Mouse (Mus musculus): ENCODE results near the gene Iqck. TPM values are rescaled to one million over a fixed set of nuclear protein-coding genes. Genes with fewer than 3 reads are reported as not detected.

The Iqck gene
- polyA plus RNA-seq, 1 experiment from 2014 or later = 4.5 TPM

DNA sequence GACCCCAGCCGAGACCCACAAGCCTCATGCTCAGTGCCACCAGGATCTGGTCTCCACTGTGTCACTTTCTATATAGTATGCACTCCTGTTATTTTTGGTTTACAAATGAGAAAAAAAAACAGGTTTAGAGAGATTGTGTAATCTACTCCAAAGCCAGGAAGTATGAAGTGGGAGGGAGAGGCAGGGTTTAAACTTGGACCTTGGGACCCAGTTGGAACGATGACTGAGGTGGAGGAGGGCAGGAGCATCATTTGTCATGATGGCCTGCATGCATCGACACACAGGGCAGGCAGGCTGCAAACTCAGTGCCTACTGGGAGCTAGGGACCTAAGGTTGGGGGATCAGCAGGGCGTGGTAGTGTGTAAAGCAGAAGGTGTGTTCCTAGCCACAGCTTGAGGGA, 127.0 kb downstream of the Iqck start:
- Histone ChIP-seq H3K4me2 (replicated peaks) (no peak overlapping the region), H3K27me3 (ENCODE audit: control insufficient read depth, insufficient read depth, low read length) (no peaks in the 10 kb centered on the region), H3K36me3 (replicated peaks; ENCODE audit: control insufficient read depth, insufficient read depth) (0 out of 2 replicates have a peak, but pooled peaks cover 3% of the 10 kb centered on the region), H3K9me3 (ENCODE audit: control insufficient read depth, low read length) (no peaks in the 10 kb centered on the region), H3K4me1 (replicated peaks; ENCODE audit: control insufficient read depth, insufficient read depth, low read length) (peaks cover 15% of the 10 kb centered on the region), H3K9ac (no peak overlapping the region), H3K4me3 (replicated peaks; ENCODE audit: low read length) (no peak overlapping the region), H3K27ac (no peak overlapping the region)
- 81% methylated on average over 4 of the region's 4 CpGs for WGBS
- ATAC-seq (ENCODE audit: low FRiP score) (no peak), DNase-seq (ENCODE audit: low spot score) (no peak)

DNA sequence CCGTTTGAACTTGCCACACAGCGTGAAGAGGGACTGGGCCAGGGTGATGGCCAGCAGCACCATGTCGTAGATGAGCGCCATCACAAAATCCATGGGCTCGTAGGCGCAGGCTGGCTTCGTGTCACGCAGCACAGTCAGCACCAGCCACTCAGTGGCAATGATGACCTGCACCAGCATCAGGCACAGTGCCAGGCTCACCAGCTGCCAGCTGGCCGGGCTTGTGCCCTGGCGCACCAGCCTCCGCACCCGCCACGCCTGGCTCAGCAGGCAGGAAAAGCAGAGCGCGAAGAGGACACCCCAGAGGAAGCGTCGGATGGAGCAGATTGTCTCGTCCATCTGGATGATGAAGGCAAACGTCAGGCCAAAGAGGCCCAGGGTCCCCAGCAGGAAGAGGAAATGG, 128.4 kb downstream of the Iqck start:
- peak; percentile 74 for ATAC-seq (ENCODE audit: low FRiP score)
- no peak overlapping the region for H3K4me2 ChIP-seq (replicated peaks)

DNA sequence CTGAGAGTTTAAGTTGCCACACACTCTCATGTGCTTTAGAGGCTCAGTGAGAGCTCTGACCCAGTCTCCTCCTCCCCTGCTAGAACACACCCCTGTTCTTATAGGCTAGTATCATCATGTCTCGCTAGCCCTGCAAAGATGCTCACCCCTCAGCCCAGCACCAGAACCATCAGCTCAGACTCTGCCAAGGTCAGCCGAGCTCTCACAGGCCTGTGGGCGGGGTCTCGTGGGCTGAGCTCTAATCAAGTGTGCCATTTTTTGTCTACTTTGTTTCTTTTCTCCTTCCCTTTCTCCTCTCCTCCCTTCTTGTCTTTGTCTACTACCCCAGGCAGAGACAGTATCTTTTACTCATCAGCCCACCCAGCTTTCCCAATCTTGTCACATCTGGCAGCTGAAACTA, 130.2 kb downstream of the Iqck start:
- no peak overlapping the region for H3K4me2 ChIP-seq (replicated peaks)
- H3K9me3 ChIP-seq (ENCODE audit: control insufficient read depth, low read length) = no peaks in the 10 kb centered on the region
- peaks cover 12% of the 10 kb centered on the region for H3K4me1 ChIP-seq (replicated peaks; ENCODE audit: control insufficient read depth, insufficient read depth, low read length)
- WGBS = 66% methylated on average over 4 of the region's 4 CpGs
- H3K27me3 ChIP-seq (ENCODE audit: control insufficient read depth, insufficient read depth, low read length) = no peaks in the 10 kb centered on the region
- ATAC-seq (ENCODE audit: low FRiP score) = no peak
- H3K36me3 ChIP-seq (replicated peaks; ENCODE audit: control insufficient read depth, insufficient read depth) = no peaks in the 10 kb centered on the region
- no peak overlapping the region for H3K27ac ChIP-seq
- no peak overlapping the region for H3K4me3 ChIP-seq (replicated peaks; ENCODE audit: low read length)
- no peak for DNase-seq (ENCODE audit: low spot score)
- no peak overlapping the region for H3K9ac ChIP-seq

More for the DNA sequence above, 128.4 kb downstream of the Iqck start:
- Histone ChIP-seq H3K9ac (no peak overlapping the region), H3K4me1 (replicated peaks; ENCODE audit: control insufficient read depth, insufficient read depth, low read length) (peaks cover 4% of the 10 kb centered on the region), H3K9me3 (ENCODE audit: control insufficient read depth, low read length) (no peaks in the 10 kb centered on the region), H3K27me3 (ENCODE audit: control insufficient read depth, insufficient read depth, low read length) (no peaks in the 10 kb centered on the region), H3K36me3 (replicated peaks; ENCODE audit: control insufficient read depth, insufficient read depth) (no peaks in the 10 kb centered on the region), H3K4me3 (replicated peaks; ENCODE audit: low read length) (no peak overlapping the region), H3K27ac (no peak overlapping the region)
- WGBS = 67% methylated on average over 19 of the region's 19 CpGs
- DNase-seq (ENCODE audit: low spot score) = peak; percentile 58

DNA sequence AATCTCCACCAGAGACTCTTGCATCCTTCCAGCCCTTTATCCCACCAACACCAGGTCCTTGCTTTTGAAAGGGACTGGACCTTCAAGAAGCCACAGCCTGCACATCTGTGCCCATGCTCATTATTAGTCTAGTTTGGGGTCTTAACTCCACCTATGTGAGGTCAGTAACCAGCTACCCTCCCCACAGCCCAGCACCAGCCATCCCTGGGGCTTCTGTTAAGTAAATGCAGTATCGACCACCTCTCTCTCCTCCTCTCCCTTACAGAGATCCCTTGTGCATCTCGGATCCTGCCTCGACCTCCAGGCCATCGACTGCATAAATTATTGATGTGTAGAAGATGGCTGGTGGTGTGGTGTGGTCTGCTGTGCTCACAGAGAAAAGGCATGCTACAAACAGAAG, 130.8 kb downstream of the Iqck start:
- WGBS = 54% methylated on average over 4 of the region's 4 CpGs
- DNase-seq (ENCODE audit: low spot score) (no peak), ATAC-seq (ENCODE audit: low FRiP score) (no peak)
- Histone ChIP-seq H3K4me3 (replicated peaks; ENCODE audit: low read length) (no peak overlapping the region), H3K9ac (no peak overlapping the region), H3K9me3 (ENCODE audit: control insufficient read depth, low read length) (no peaks in the 10 kb centered on the region), H3K27me3 (ENCODE audit: control insufficient read depth, insufficient read depth, low read length) (no peaks in the 10 kb centered on the region), H3K36me3 (replicated peaks; ENCODE audit: control insufficient read depth, insufficient read depth) (no peaks in the 10 kb centered on the region), H3K4me1 (replicated peaks; ENCODE audit: control insufficient read depth, insufficient read depth, low read length) (peaks cover 18% of the 10 kb centered on the region), H3K4me2 (replicated peaks) (no peak overlapping the region), H3K27ac (no peak overlapping the region)

DNA sequence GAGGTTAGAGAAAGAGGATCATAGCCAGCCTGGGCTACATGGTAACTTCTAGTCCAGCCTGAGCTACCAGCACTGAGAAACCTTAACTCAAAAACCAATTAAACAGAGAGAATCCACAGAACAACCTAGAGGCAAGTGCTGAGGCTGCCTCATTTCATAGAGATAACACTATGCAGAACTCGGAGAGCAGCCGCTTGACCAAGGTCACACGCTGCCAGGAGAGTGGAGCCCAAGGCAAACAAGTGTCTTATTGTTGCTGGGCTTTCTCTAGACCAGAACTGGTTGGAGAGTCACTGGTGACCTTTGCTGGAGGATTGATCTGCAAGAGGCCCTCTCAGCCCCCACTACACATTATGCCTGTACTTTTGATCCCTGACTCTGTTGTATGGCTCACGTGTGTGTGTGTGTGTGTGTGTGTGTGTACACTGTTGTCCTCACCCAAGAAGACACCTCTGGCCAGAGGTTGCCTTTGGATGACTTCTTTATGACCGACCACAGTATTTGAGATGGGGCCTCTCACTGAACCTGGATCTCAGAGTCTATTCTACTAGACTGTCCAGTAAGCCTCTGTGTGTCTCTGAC, 133.8 kb downstream of the Iqck start:
- Histone ChIP-seq H3K9ac (no peak overlapping the region), H3K36me3 (replicated peaks; ENCODE audit: control insufficient read depth, insufficient read depth) (no peaks in the 10 kb centered on the region), H3K27ac (no peak overlapping the region), H3K4me3 (replicated peaks; ENCODE audit: low read length) (no peak overlapping the region), H3K9me3 (ENCODE audit: control insufficient read depth, low read length) (no peaks in the 10 kb centered on the region), H3K27me3 (ENCODE audit: control insufficient read depth, insufficient read depth, low read length) (no peaks in the 10 kb centered on the region), H3K4me2 (replicated peaks) (no peak overlapping the region), H3K4me1 (replicated peaks; ENCODE audit: control insufficient read depth, insufficient read depth, low read length) (peaks cover 45% of the 10 kb centered on the region)
- ATAC-seq (ENCODE audit: low FRiP score) = no peak
- no peak for DNase-seq (ENCODE audit: low spot score)
- WGBS = 73% methylated on average over 5 of the region's 5 CpGs

DNA sequence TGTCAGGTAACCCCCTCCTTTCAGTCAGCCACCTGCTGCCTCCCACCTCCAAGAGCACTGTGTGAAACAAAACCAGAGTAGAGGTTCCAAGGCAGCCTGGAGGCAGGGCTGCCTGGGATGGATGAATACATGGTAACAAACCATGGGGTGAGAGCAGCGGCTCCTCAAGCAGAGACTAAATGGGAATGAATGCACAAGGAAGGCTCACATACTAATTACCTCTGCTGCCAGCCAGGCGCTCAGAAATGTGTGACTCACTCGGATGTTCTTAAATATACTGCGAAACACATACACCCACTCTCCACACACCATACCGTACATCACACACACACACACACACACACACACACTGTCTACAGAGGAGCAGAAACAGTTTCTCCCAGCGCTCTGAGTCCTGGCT, 134.7 kb downstream of the Iqck start:
- H3K27me3 ChIP-seq (ENCODE audit: control insufficient read depth, insufficient read depth, low read length) = no peaks in the 10 kb centered on the region
- peaks cover 51% of the 10 kb centered on the region for H3K4me1 ChIP-seq (replicated peaks; ENCODE audit: control insufficient read depth, insufficient read depth, low read length)
- DNase-seq (ENCODE audit: low spot score) (no peak), ATAC-seq (ENCODE audit: low FRiP score) (no peak)
- H3K36me3 ChIP-seq (replicated peaks; ENCODE audit: control insufficient read depth, insufficient read depth) = no peaks in the 10 kb centered on the region
- 60% methylated on average over 6 of the region's 6 CpGs for WGBS
- H3K27ac ChIP-seq = no peak overlapping the region
- H3K9ac ChIP-seq = no peak overlapping the region
- no peak overlapping the region for H3K4me3 ChIP-seq (replicated peaks; ENCODE audit: low read length)
- no peaks in the 10 kb centered on the region for H3K9me3 ChIP-seq (ENCODE audit: control insufficient read depth, low read length)
- H3K4me2 ChIP-seq (replicated peaks) = no peak overlapping the region

DNA sequence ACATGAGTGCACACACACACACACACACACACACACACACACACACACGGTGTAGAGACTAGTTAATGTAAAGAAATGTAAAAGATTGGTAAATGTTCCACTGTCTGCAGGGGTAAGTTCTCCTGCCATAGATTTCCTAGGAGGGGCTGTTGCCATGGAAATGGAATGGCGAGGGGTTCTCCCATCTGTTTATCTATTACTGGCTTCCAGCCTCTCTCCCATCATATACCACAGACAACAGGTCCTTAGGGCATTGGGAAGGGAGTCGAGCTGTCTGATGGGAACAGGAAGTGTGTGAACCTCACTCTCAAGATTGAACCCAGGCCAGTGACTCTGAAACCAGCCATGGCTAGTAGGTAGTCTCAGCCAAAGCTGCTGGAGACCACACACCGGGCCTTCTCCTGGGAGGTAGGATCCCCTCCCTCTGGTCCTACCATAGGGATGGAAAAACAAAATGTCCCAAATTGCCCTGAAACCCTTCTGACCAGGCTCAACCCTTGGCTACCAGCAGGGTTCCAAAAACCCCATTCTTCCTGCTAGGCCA, 135.9 kb downstream of the Iqck start:
- Histone ChIP-seq H3K9ac (no peak overlapping the region), H3K9me3 (ENCODE audit: control insufficient read depth, low read length) (no peaks in the 10 kb centered on the region), H3K36me3 (replicated peaks; ENCODE audit: control insufficient read depth, insufficient read depth) (no peaks in the 10 kb centered on the region), H3K4me1 (replicated peaks; ENCODE audit: control insufficient read depth, insufficient read depth, low read length) (peaks cover 56% of the 10 kb centered on the region), H3K4me2 (replicated peaks) (no peak overlapping the region), H3K4me3 (replicated peaks; ENCODE audit: low read length) (no peak overlapping the region), H3K27me3 (ENCODE audit: control insufficient read depth, insufficient read depth, low read length) (no peaks in the 10 kb centered on the region), H3K27ac (no peak overlapping the region)
- ATAC-seq (ENCODE audit: low FRiP score) (no peak), DNase-seq (ENCODE audit: low spot score) (no peak)
- 17% methylated on average over 4 of the region's 4 CpGs for WGBS

DNA sequence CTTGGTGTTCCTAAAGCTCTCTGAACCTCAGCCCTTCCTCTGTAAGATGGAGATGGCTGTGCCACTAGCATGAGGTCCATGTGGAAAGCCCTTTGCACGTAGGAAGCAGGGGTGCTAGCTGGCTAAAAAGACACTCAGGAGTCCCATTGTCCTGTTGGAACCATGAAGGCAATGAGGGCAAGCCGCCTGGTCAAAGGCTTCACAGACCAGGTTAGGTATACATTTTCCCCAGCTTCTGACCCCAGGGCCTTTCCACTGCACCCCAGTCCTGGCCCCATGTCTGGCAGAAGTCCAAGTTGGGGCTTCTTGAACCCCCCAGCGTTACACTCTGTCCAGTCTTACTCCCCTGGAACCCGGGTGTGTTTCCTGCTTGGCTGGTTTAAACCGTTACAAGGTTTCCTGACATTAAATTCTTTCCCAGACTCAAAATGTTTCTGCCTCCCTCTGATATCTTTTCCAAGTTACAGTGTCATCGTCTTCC, 136.6 kb downstream of the Iqck start:
- Histone ChIP-seq H3K27ac (peak overlapping the region; percentile 47; the same call in 1 of the 2 replicates), H3K36me3 (replicated peaks; ENCODE audit: control insufficient read depth, insufficient read depth) (no peaks in the 10 kb centered on the region), H3K4me1 (replicated peaks; ENCODE audit: control insufficient read depth, insufficient read depth, low read length) (peaks cover 56% of the 10 kb centered on the region), H3K9ac (no peak overlapping the region), H3K27me3 (ENCODE audit: control insufficient read depth, insufficient read depth, low read length) (no peaks in the 10 kb centered on the region), H3K4me3 (replicated peaks; ENCODE audit: low read length) (no peak overlapping the region), H3K4me2 (replicated peaks) (peak overlapping the region; percentile 89), H3K9me3 (ENCODE audit: control insufficient read depth, low read length) (no peaks in the 10 kb centered on the region)
- DNase-seq (ENCODE audit: low spot score) = no peak
- no peak for ATAC-seq (ENCODE audit: low FRiP score)
- 15% methylated on average over 6 of the region's 6 CpGs for WGBS

DNA sequence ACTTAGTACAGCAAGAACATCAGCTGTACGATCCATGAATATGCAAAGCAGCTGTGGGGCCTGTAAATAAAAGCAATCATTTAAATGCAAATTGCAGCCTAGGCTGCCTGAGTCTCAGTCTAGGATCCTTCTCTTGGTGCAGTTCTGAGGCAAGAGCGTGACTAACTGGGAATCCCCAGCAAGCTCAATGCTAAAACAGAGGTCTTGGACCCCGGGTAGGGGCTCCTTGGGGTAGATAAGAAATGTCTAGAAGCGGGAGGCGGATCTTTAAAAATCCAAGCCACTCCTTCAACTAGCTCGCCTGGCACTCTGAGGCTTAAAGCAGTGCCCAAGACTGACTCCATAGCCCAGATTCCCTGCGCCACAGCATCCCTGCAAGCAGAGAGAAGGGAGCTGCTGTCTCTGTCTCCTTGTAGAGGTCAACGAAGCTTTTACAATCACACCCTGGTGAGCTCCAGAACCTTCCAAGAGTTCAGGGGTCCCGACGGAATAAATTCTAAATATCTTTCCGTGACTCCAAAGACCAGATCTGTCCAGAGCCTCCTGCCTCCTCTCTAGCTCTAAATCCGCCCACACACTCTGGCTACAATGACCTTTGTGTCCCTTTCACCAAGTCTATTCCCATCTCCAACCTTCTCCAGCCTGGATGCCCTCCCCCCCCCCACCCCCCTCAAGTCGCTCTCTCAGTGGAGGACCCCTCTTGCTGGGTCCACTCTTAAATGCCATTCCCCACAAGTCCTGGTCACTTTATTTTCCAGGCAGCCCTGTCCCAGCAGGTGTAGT, 137.3 kb downstream of the Iqck start:
- H3K36me3 ChIP-seq (replicated peaks; ENCODE audit: control insufficient read depth, insufficient read depth) = no peaks in the 10 kb centered on the region
- 11% methylated on average over 13 of the region's 13 CpGs for WGBS
- H3K27ac ChIP-seq = peak overlapping the region; percentile 67
- peak; percentile 55 for DNase-seq (ENCODE audit: low spot score)
- ATAC-seq (ENCODE audit: low FRiP score) = peak; percentile 9; the same call in 1 of the 2 replicates
- H3K27me3 ChIP-seq (ENCODE audit: control insufficient read depth, insufficient read depth, low read length) = no peaks in the 10 kb centered on the region
- peaks cover 56% of the 10 kb centered on the region for H3K4me1 ChIP-seq (replicated peaks; ENCODE audit: control insufficient read depth, insufficient read depth, low read length)
- H3K4me2 ChIP-seq (replicated peaks) = peak overlapping the region; percentile 89
- peak overlapping the region; percentile 0; the same call in 1 of the 2 replicates for H3K9ac ChIP-seq
- H3K9me3 ChIP-seq (ENCODE audit: control insufficient read depth, low read length) = no peaks in the 10 kb centered on the region
- H3K4me3 ChIP-seq (replicated peaks; ENCODE audit: low read length) = peak overlapping the region; percentile 57
